Mouse (Mus musculus) thymus, postnatal 4 days (tissue): Measurements from ENCODE around the gene Harbi1.

Experiments
- DNase-seq: peaks from one replicate; pipeline ENCODE4 v3.0.0; 2021

The Harbi1 gene

GRCm38 (mm10) chr2:91718276-91718675 is 7.6 kb downstream of the Harbi1 start:
- DNase-seq, result no peak

DNA sequence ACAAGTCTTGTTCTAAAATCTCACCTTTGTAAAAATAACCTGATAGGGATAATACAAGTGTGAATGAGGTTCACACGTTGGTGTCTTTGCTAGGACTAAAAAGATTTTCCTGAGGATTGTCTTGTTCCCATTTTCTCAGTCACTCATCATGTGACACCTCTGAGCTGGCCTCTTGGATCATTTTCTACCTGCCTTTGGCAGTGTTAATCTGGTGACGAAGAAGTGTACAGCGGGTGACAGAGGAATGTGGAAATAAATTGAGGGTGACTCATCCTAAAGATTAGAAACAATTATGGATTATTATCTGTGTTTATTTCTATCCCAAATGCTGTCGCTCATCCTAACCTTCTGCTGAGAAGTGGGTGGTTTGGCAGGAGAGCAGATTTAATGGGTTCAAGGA is 12.7 kb downstream of the Harbi1 start:
- DNase-seq, result no peak

- DNase-seq, result no peak
These were observed 13.3 kb downstream of the Harbi1 start for GRCm38 (mm10) chr2:91723951-91724350.

DNA sequence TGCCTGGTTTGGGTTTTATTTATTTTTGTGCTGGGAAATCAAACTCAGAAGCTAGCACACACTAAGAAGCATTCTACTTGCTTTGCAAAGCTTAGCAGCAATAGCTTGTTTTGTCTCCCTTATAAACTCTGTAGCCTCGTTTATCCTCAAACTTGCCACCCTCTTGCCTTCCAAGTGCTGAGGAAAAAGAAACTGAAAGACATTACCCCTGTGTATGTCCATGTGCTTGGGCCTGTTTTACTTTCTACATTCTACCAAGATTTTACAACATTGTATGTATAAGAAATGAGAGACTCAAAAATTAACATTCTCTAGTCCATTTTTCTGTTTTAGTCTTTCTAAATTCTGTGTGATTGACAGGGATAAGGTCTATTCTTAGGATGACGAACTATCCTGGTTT is 14.1 kb downstream of the Harbi1 start:
- DNase-seq, result no peak

DNA sequence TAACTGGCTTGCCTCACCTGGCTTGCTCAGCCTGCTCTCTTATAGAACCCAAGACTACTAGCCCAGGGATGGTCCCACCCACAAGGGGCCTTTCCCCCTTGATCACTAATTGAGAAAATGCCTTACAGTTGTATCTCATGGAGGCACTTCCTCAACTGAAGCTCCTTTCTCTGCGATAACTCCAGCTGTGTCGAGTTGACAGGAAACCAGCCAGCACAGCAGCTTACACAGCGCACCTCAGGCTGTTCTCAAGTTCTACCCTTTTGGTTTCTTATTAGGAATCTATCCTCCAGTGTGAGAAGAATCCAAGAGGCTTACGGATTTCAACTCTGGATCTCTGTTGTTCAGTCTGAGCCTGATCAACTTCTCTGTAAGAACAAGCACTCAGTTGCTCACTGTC is 14.8 kb downstream of the Harbi1 start:
- DNase-seq, result peak; percentile 50

GRCm38 (mm10) chr2:91727011-91727410 is 16.4 kb downstream of the Harbi1 start:
- no peak for DNase-seq

- no peak for DNase-seq
These were observed 18.9 kb downstream of the Harbi1 start for GRCm38 (mm10) chr2:91729571-91729970.

- peak; percentile 82 for DNase-seq
These were observed 19.5 kb downstream of the Harbi1 start, which contains the start of gene Ambra1 for GRCm38 (mm10) chr2:91729971-91730821. TSS of gene Ambra1 (plus strand) at chr2:91730134.

- no peak for DNase-seq
These were observed 24.6 kb downstream of the Harbi1 start for GRCm38 (mm10) chr2:91735221-91735620.

- no peak for DNase-seq
These were observed 28.9 kb downstream of the Harbi1 start for GRCm38 (mm10) chr2:91739586-91739985.

- DNase-seq, result no peak
These were observed 34.0 kb downstream of the Harbi1 start for GRCm38 (mm10) chr2:91744686-91745085.

DNA sequence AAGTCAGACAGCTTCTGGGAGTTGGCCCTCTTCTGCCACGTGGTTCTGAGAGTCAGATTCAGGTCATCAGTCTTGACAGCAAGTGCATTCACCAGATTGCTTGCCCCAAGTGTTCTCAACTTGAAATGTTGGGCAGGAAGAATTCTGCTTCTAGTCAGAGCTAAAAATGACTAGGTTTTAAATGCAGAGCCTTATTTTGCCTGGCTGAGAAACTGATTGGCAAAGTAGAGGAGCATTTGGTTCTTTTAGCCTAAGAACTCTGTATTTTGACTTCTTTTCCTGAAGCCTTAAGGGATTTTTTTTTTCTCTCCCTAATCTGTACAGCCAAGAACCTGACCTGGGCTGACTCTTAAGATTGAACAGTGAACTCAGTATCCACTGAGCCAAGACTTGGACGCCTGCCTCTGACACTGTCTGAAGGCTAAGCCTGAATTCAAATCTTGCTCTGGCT is 39.2 kb downstream of the Harbi1 start:
- no peak for DNase-seq
